Mouse (Mus musculus) hindbrain, postnatal 0 days (tissue): ENCODE measurements around the gene Plppr1. TPM values are rescaled to one million over a fixed set of nuclear protein-coding genes. Genes with fewer than 3 reads are reported as not detected.

Source experiments
- ATAC-seq: fragments of 200-750 bp; cut with Nextera tagmentation; 2 replicates; pipeline ENCODE4 v1.8.0; 2017; ENCODE audit warnings: mild to moderate bottlenecking, moderate TSS enrichment, moderate library complexity
- DNase-seq: peaks from one replicate; pipeline ENCODE4 v3.0.0-alpha.2; 2015; ENCODE audit warnings: low spot score
- H3K27ac ChIP-seq: fragments of 300-500 bp; sonication (generic); 2 replicates; pipeline ENCODE4 v1.5.1; 2014; ENCODE audit warnings: mild to moderate bottlenecking
- H3K27me3 ChIP-seq: fragments of 300-500 bp; sonication (generic); 2 replicates; pipeline ENCODE4 v1.6.1; 2014; ENCODE audit warnings: low read length, mixed read lengths; ENCODE audit not compliant: insufficient read depth
- H3K36me3 ChIP-seq: fragments of 300-500 bp; sonication (generic); 2 replicates; pipeline ENCODE4 v1.6.1; 2014; ENCODE audit warnings: low read length, mixed read lengths; ENCODE audit not compliant: insufficient read depth
- H3K4me1 ChIP-seq: fragments of 300-500 bp; sonication (generic); 2 replicates; pipeline ENCODE4 v1.6.1; 2014; ENCODE audit warnings: antibody characterized with exemption, low read length, mixed read lengths; ENCODE audit not compliant: insufficient read depth
- H3K4me2 ChIP-seq: fragments of 300-500 bp; sonication (generic); 2 replicates; pipeline ENCODE4 v1.6.1; 2014; ENCODE audit warnings: low read depth, mild to moderate bottlenecking, low read length, moderate library complexity, mixed read lengths
- H3K4me3 ChIP-seq: fragments of 300-500 bp; sonication (generic); 2 replicates; pipeline ENCODE4 v1.5.1; 2014; ENCODE audit warnings: low read length
- H3K9ac ChIP-seq: fragments of 300-500 bp; sonication (generic); replicated peaks from 2 replicates; pipeline ENCODE4 v1.6.1; 2014; ENCODE audit warnings: mild to moderate bottlenecking, low read length, moderate library complexity, mixed read lengths
- H3K9me3 ChIP-seq: fragments of 300-500 bp; sonication (generic); 2 replicates; pipeline ENCODE4 v1.6.1; 2016; ENCODE audit warnings: low read length, mixed read lengths
- CTCF ChIP-seq: IDR thresholded peaks from 2 replicates; pipeline ENCODE4 v1.5.1; 2016; ENCODE audit warnings: antibody characterized with exemption, control low read depth, low read depth
- WGBS: fragments of 180-500 bp; shearing (Covaris S2); extraction: QIAGEN DNeasy Blood & Tissue Kit; methylation state at CpG from one replicate; pipeline ENCODE4 v1.1.7; 2014; 5-methylcytosine and 5-hydroxymethylcytosine counted together
- polyA plus RNA-seq: library from polyadenylated mRNA; unstranded; fragments of >200 nt; fragmentation: Nextera tagmentation; extraction: Ambion mirVana; gene quantifications from 2 replicates; pipeline ENCODE4 v1.2.1, GENCODE M21; 2015
- total RNA-seq: library from RNA; depleted of rRNA; stranded (reverse); fragments of >200 nt; gene quantifications from 2 replicates; pipeline ENCODE4 v1.2.3, GENCODE M21; 2014

Plppr1 gene
- total and polyA plus RNA-seq, 2 experiments from 2014 or later: 38.7 to 53.1 TPM

DNA sequence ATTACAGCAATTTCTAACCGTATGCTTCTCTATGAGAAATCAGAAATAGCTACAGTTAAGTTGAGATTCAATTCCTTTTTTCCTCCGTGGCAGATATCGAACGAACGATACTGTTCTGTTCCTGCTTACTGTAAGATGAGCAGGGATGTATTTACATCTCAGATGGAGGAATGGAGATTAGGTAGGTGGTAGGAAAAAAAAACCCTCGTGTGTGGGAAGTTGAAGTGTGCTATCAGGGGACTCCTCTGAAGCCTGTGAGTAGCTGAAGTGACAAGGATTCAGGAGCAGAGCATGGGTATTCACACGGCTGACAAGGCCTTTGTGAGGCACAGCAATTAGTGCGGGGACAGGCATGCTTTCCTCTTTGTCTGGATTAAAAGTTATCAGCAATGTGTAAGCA is 49.3 kb downstream of the Plppr1 start:
- H3K9me3 ChIP-seq: no peaks in the 10 kb centered on the region
- no peak overlapping the region for H3K4me2 ChIP-seq
- H3K27ac ChIP-seq: no peak overlapping the region
- no peak for DNase-seq
- no peak for TF ChIP-seq CTCF
- H3K4me1 ChIP-seq: peaks cover 5% of the 10 kb centered on the region; the same call in 1 of the 2 replicates
- H3K4me3 ChIP-seq: no peak overlapping the region
- ATAC-seq: no peak
- H3K36me3 ChIP-seq: no peaks in the 10 kb centered on the region
- 61% methylated on average over 8 of the region's 8 CpGs for WGBS
- H3K9ac ChIP-seq: no peak overlapping the region
- H3K27me3 ChIP-seq: no peaks in the 10 kb centered on the region

DNA sequence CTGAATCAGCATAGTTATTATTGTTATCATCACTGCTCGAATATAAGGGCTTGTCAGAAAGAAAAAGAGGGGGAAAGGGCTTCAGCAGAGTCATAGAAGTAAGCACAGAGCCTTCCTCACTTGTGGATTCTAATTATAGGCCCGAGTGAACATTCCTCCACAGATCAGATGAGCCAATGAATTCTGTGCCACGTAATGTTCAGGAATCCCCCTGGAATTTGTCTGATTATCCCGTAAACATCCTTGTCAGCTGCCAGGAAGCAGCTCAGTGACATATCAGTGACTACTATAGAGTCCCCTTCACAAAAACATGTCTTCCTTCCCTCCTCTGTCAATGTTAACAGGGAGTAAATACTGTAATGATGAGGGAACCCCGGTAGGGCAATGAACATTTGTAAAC is 50.9 kb downstream of the Plppr1 start:
- DNase-seq: no peak
- no peak for TF ChIP-seq CTCF
- H3K9me3 ChIP-seq: no peaks in the 10 kb centered on the region
- H3K4me1 ChIP-seq: peaks cover 5% of the 10 kb centered on the region; the same call in 1 of the 2 replicates
- no peaks in the 10 kb centered on the region for H3K36me3 ChIP-seq
- no peaks in the 10 kb centered on the region for H3K27me3 ChIP-seq
- H3K4me3 ChIP-seq: no peak overlapping the region
- ATAC-seq: no peak
- no peak overlapping the region for H3K27ac ChIP-seq
- WGBS: 37% methylated on average over 5 of the region's 5 CpGs
- H3K9ac ChIP-seq: no peak overlapping the region
- H3K4me2 ChIP-seq: no peak overlapping the region

DNA sequence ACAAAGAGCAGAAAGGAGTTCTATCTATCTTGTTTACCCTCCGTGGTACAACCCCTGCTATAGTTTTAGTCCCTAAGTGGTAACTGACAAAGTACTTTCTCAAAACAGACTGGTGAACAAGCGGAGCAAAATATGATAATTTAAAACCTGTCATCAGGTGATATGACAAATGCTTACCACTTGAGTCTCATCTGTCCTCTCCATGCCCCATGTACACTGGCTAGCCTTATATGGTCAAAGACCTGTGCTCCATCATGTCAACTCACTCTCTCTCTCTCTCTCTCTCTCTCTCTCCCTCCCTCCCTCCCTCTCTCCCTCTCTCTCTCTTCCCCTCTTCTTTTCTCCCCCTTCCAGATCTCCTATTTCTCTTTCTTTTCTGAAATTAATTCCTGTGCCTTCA is 59.8 kb downstream of the Plppr1 start:
- H3K4me2 ChIP-seq: no peak overlapping the region
- no peaks in the 10 kb centered on the region for H3K27me3 ChIP-seq
- no peaks in the 10 kb centered on the region for H3K4me1 ChIP-seq
- no peaks in the 10 kb centered on the region for H3K36me3 ChIP-seq
- H3K4me3 ChIP-seq: no peak overlapping the region
- no peak for TF ChIP-seq CTCF
- ATAC-seq (no peak), DNase-seq (no peak)
- 94% methylated on average over 2 of the region's 2 CpGs for WGBS
- H3K9ac ChIP-seq: no peak overlapping the region
- H3K27ac ChIP-seq: no peak overlapping the region
- H3K9me3 ChIP-seq: no peaks in the 10 kb centered on the region

DNA sequence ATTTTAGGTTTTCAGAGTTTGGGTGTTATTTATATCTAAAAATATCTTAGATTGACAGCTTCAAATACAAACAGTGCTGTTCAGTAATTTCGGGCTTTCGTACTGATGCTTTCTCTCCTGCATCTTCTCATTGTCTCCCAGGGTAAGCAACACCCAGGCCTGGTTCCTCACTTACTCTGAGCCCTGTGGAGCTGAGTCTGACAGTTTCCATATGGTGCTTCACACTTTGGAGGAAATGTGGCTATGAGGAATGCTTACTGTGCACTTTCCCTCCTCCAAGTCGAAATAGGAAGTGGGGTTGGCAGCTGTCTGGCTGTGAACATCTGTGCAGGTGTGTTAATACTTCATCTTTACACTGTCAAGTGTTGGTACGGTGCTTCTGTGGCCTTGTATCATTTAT is 85.7 kb downstream of the Plppr1 start:
- no peaks in the 10 kb centered on the region for H3K36me3 ChIP-seq
- no peak overlapping the region for H3K4me2 ChIP-seq
- no peak for DNase-seq
- H3K9me3 ChIP-seq: no peaks in the 10 kb centered on the region
- ATAC-seq: no peak
- TF ChIP-seq CTCF: no peak
- H3K4me3 ChIP-seq: no peak overlapping the region
- no peak overlapping the region for H3K9ac ChIP-seq
- 68% methylated on average over 4 of the region's 4 CpGs for WGBS
- H3K4me1 ChIP-seq: no peaks in the 10 kb centered on the region
- H3K27ac ChIP-seq: no peak overlapping the region
- H3K27me3 ChIP-seq: no peaks in the 10 kb centered on the region

DNA sequence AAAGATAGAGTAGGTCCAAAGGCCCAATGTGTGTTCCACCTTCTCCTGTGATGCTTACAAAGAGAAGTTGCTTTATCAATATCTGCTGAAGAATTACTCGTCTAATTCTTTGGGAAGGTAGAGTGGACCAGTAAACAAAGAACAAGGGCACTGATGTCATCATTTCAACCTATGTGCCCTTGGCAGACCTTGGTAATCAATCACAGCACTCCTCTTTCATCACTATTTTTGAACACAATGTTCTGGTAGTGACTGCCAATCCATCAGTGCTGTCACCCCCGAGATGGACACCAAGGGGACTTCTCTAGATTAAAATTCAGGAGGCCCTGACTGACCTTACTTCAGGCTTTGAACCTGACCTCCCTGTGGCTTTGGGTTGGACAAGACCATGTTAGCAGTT is 89.7 kb downstream of the Plppr1 start:
- Histone ChIP-seq H3K27me3 (no peaks in the 10 kb centered on the region), H3K36me3 (no peaks in the 10 kb centered on the region), H3K4me1 (no peaks in the 10 kb centered on the region), H3K9ac (no peak overlapping the region), H3K4me2 (no peak overlapping the region), H3K27ac (no peak overlapping the region), H3K4me3 (no peak overlapping the region), H3K9me3 (no peaks in the 10 kb centered on the region)
- 61% methylated on average over 2 of the region's 2 CpGs for WGBS
- ATAC-seq: no peak
- no peak for TF ChIP-seq CTCF
- no peak for DNase-seq

DNA sequence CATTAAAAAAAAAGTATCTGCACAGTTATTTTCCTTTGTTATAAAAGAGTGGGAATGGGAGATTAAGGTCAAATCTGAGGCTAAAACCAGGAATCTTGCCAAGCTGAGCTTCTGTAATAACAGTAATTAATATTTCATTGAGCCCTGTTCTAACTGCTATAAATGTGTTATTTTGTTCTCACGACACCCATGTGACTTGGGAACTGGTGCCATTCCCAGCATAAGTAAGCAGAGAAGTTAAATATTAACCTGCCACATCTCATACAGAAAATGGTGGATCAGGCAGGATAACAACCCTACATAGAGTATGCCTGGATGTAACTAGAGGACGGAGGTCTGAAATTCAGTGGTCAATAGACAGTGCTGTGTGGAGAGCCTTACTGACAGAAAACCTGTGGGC is 90.2 kb downstream of the Plppr1 start:
- DNase-seq (no peak), ATAC-seq (no peak)
- no peak overlapping the region for H3K9ac ChIP-seq
- no peaks in the 10 kb centered on the region for H3K36me3 ChIP-seq
- no peaks in the 10 kb centered on the region for H3K4me1 ChIP-seq
- no peak overlapping the region for H3K4me2 ChIP-seq
- no peaks in the 10 kb centered on the region for H3K27me3 ChIP-seq
- H3K4me3 ChIP-seq: no peak overlapping the region
- no peak overlapping the region for H3K27ac ChIP-seq
- TF ChIP-seq CTCF: no peak
- no peaks in the 10 kb centered on the region for H3K9me3 ChIP-seq
- 77% methylated on average over 2 of the region's 2 CpGs for WGBS

DNA sequence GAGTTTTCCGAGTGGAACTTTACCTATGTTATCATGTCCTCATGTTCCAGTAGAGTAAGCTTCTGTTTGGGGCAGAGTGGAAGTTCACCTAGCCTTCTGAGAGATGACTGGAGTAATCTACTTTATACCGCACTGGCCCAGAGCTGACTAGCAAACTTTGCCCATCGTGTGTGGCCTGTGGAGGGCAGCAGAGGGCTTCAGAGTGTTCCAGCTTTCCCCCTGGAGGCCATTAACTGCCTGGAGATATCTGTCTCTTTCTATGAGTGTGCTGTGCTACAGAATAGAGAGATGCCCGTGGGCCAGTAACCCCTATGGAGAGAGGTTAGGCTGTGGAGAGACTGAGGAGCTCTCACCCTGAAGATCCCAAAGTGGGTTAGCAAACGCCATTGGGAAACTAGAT is 94.8 kb downstream of the Plppr1 start:
- H3K4me1 ChIP-seq: no peaks in the 10 kb centered on the region
- WGBS: 43% methylated on average over 5 of the region's 5 CpGs
- ATAC-seq: 0 out of 2 replicates have a peak, but pooled peaks have one; percentile 70

More for the DNA sequence above, 94.8 kb downstream of the Plppr1 start:
- Histone ChIP-seq H3K9ac (no peak overlapping the region), H3K27me3 (no peaks in the 10 kb centered on the region), H3K9me3 (no peaks in the 10 kb centered on the region), H3K36me3 (no peaks in the 10 kb centered on the region), H3K4me2 (no peak overlapping the region), H3K27ac (no peak overlapping the region), H3K4me3 (no peak overlapping the region)
- DNase-seq: peak; percentile 62
- peak; percentile 74 for TF ChIP-seq CTCF
